Mouse (Mus musculus) cerebellum, postnatal 14 days (tissue): Measurements from ENCODE around the gene Carmil1.
A peak's percentile ranks its signal among the peaks of the same experiment; 100 is the strongest.

Experiments
- DNase-seq, 2 experiments: peaks; one replicate each; pipeline ENCODE4 v3.0.0; 2021; ENCODE audit warnings: mixed read lengths in 2 of 2

The Carmil1 gene

GRCm38 (mm10) chr13:24260751-24261591 is 19.6 kb downstream of the Carmil1 start:
- no peak for DNase-seq

DNA sequence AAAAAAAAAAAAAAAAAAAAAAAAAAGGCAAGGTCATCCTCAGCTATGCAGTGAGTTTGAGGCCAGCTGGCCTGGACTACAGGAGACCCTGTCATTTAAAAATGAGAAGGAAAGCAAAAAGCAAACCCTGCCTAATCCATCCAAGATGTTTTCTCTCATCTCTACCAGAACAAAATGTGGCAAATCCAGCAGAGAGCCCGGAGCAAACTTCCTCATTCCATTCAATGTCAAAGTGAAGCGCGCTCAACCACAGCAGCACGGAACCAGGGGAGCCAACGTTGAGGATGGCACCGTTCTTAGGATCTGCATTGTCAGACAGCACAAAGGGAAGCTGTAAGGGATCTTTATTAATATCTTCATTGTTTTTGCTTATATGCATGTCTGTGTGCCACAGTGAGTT is 22.8 kb downstream of the Carmil1 start:
- DNase-seq = no peak

- peak; percentile 59 to 69 for DNase-seq
These were observed 26.6 kb downstream of the Carmil1 start for GRCm38 (mm10) chr13:24253989-24254388.

- DNase-seq = no peak
These were observed 27.0 kb downstream of the Carmil1 start for GRCm38 (mm10) chr13:24253551-24253950.

GRCm38 (mm10) chr13:24251236-24251635 is 29.4 kb downstream of the Carmil1 start:
- DNase-seq = no peak

DNA sequence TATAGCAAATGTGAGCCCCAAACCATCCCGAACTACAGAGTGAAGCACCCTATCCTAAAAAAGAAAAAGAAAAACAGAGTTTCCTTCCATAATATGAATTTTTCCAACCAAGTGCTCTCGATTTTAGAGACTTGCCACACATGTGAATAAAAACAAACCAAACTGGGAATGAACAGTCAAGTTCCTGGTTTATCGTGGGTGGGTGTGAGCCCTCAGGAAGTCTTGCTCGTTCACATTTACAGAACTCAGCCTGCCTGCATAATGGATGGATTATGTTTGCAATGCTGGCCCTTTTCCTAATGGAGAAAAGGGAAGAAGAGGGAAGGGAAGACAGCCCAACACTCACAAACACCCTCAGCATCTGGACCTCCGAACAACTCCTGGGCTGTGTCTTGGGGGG is 32.7 kb downstream of the Carmil1 start:
- DNase-seq = no peak

GRCm38 (mm10) chr13:24247441-24247840 is 33.2 kb downstream of the Carmil1 start:
- DNase-seq = no peak

GRCm38 (mm10) chr13:24246266-24246665 is 34.3 kb downstream of the Carmil1 start:
- no peak for DNase-seq

DNA sequence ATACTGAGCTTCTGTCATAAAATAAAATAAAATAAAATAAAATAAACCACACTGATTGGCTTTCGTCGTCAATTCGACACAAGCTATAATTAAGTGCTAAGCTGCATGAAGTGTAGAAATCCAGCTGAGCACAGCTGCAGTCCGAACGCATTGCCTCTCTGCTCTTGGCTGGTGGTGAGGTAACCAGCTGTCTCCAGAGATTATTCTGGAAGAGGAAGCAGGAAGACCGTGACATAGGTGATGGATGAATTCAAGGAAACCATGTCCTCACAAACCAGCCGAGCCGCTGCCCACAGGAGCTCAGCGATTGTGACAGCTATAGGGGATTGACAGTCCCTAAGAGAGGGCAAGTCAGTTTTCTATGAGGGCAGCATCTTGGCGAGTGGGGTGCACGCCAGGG is 36.0 kb downstream of the Carmil1 start:
- no peak for DNase-seq

DNA sequence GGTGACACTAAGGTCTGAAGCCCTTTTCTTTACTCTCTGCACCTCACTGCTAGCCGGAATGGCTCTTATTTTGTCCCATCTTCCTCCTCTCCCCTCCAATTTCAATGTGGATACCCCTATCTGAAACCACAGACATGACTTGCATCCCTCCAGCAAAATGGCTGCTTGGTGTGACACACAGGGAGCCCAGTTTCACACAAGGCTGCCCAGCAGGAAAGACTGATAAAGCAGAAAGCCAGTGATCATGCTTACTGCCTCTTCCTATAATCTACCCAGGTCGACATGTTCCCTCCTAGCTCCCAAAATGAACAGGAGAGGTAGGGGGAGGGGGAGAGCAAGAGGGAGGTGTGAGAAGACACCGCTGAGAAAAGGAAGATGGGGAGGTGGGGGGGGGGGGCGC is 36.6 kb downstream of the Carmil1 start:
- DNase-seq = no peak

GRCm38 (mm10) chr13:24242429-24243106 is 38.0 kb downstream of the Carmil1 start:
- no peak for DNase-seq

DNA sequence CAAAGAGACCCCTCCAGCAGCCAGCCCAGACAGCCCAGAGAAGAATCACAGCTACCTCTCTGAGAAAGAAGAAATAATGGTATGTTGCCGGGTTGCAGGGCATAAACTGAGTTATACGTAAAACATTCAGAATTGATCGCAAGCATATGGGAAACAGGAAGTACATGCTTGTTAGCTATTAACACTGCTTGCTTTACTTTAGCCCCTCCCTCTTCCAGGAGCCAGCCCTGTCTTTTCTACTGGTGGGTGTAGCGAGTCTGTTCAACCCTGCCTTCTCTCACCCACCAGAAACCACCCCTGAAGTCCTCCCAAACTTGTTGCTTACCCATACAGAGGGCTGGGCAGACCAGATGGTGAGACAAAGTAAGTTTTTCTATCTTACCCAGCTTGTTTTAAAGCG is 39.4 kb downstream of the Carmil1 start:
- DNase-seq = no peak

DNA sequence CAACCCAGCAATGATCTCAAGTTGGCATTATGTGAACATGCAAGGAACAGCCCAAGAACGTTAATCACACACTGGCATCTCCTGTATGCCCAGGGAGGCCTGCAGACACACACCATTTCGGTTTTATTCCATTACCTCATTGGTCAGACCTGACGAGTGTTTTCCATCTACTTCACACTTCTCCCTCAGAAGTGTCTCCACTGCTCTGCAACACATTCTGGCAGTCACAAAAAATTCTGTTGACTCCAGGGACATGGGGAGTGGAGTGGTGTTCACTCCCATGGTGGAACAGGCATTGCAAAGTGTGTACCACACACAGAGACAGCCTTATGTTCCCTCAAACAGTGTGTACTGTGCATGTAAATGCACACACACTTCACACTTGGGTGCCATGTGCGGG is 40.2 kb downstream of the Carmil1 start:
- no peak for DNase-seq

DNA sequence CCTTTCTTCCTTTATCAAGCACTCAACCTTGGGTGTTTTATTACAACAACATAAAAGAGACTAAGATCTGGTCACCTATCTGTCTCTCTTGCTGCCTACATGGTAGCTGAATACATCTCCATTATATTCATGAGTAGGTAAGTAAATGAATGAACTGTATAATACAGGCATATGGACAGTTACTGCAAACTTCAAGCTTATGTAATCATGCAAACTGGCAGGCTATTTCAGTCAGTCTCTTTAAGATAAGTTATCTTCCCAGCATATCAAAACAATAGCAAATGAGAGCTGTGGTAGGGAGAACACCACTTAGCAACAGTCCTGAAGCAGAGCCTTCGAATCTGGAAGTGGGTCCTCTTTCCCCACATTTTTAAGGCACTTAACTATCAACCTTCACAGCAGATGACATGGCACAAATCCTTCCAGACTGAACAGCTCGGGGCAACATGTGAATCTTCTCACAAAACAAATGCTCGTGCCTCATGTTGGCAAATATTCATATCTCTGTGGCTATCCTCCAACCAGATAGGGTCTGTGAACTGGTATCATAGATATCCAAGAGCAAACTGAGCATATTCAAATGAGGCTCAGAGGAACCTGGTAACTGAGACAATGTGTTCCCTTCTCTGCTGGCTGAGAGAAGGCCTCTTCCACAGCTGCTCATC is 42.0 kb downstream of the Carmil1 start:
- peak; percentile 21 to 48 for DNase-seq

DNA sequence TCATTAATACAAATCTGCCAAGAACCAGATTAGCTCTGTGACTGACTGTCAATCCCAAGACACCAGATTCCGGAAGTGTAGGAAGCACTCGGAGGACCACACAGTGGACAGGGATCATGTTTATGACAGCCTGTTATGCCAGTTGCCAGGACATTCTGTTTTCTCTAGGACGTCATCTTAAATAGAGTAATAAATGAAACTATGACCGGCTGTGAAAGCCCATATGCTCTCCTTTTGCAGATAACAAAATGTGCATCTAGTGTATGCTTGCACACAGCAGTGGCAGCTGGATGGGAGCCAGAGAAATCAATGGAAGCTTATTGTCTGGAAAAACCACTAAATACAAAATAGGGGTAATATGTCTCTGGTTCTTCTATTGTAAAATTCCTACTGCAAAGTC is 43.9 kb downstream of the Carmil1 start:
- peak; percentile 31 to 45 for DNase-seq

GRCm38 (mm10) chr13:24232750-24233149 is 47.8 kb downstream of the Carmil1 start:
- DNase-seq = no peak

DNA sequence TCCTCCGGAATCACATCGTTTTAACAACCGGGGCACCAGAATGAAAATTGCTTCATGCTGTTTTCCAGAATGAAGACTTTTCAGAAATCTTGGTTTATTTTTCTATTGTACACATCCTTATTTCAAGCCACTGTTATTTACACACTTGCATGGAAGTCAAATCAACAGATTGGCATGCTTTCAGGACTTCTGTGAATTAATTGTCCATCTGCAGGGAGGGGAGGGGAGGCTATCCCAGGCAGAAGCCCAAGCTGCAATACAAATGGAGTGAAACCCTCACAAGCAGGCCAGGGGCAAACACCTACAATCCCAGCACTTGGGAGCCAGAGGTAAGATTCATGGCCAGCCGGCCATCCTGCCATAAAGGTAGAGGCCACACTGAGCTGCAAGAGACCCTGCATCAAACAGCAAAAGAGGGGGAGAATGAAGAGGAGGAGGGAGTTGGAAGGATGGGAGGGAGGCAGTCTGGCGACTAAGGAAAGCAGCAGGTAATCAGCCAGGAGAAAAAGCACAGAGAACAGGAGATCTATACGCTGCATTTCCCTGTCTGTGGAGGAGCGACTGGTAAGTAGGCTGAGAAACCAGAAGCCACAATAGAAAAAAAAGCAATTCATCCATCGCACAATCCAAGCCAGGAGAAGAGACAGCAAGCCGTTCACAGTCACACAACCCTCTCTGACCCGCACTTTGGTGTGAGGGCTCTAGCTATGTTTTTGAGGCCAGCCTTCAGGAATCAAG is 48.7 kb downstream of the Carmil1 start:
- peak in 1 of 2 experiments; percentile 29 for DNase-seq

- no peak for DNase-seq
These were observed 49.4 kb downstream of the Carmil1 start for GRCm38 (mm10) chr13:24231146-24231545.

- no peak for DNase-seq
These were observed 50.0 kb downstream of the Carmil1 start for GRCm38 (mm10) chr13:24230541-24231095.

- no peak for DNase-seq
These were observed 57.0 kb downstream of the Carmil1 start for GRCm38 (mm10) chr13:24223425-24224201.

GRCm38 (mm10) chr13:24220441-24220970 is 60.1 kb downstream of the Carmil1 start:
- DNase-seq = no peak

DNA sequence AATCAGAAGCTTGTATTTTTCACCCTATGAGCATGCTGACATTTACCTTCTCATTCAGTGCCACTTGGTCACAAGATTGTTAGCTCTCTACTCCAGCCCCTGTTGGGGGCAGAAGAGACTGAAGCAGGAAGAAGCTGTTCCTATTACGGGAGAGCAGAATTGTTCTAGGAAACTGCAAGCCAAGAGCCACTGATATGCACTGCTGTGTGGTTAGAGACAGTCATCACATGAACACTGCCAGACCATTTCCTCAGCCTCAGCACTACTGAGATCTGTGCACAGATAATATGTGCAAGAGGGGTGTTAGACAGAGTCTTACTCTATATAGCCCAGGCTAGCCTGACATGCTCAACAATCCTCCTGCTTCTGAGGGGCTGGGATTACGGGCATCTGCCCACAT is 69.4 kb downstream of the Carmil1 start:
- DNase-seq = no peak
